Mouse (Mus musculus) megakaryocyte, embryonic 14.5 days (primary cell): ENCODE results near the gene Tbc1d22a.

ENCODE experiments used
- FLI1 ChIP-seq: IDR thresholded peaks from 2 replicates; pipeline ENCODE4 v1.6.1; 2012; ENCODE audit warnings: low read length, inconsistent platforms, mixed read lengths
- GATA1 ChIP-seq: IDR thresholded peaks from 3 replicates; pipeline ENCODE4 v1.6.1; 2012; ENCODE audit warnings: mixed read lengths, low read length, inconsistent platforms, borderline replicate concordance

DNA sequence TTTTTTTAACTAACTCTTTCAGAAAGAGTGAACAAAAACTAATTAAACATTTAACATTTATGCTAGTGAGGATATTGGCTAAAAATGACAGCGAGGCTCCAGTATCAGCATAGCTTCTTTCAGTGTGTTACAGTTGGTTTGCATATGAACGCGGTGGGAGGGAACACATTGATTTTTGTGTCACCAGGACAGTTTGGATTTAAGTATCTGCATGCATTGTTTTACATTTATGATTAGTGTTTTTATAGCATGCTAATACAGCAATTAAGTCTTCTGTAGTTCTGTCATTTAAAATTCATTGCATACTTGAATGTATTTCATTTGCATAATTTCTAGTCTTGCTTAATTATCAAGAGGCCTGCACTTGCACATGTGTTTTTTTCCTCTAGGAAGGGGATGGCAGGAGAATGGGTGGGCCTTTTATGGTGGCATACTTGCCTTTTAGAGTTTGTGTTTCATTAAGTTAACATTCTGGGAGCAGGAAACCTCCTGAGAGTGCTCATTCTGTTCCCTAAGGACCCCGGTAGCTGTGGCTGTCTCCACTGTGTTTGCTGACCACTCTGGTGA, 81.5 kb downstream of the Tbc1d22a start:
- no peak for TF ChIP-seq GATA1
- no peak for TF ChIP-seq FLI1
